Mouse (Mus musculus) fat pad, adult 2 months (tissue): ENCODE data around the gene Gphn.

Source experiments
- DNase-seq: peaks from one replicate; pipeline ENCODE4 v3.0.0-alpha.2; 2011; ENCODE audit warnings: low read depth, low spot score; ENCODE audit errors: extremely low read depth

The Gphn gene

DNA sequence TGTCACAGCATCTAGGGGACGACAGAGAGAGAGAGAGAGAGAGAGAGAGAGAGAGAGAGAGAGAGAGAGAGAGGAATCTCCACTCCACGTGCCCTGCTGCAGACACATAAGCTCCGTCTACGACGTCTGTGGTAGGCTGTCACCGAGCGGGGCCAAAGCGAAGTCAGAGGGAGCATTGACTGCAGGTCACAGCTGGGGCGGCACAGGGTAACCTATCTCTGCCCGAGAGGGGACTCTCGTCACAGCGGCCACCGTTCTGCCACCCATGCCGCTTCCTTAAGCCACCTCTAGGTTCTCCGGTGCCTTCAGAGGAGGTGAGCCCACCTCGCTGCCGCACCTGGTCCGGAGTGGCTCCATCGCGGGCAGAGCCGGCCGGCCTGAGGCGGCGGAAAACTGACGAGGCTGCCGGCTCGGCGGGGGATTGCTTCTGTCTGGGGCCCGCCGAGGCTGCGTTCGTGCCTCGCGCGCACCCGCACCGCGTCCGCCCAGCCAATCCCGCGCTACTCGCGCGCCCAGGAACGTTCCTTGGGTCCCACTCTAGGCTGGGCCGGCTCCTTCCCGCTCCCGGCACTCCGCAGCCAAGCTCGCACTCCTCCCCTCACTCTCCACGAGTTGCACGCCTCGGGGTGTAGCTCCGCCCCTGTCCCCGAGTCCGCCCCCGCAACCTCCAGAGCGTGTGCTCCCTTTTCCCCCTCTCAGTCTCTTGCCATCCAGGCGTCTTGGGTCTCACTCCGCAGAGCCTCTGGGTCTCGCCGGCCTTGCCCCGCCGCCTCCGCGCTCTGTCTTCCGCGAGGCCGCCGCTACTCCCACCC lies at the start of gene Gphn:
Gphn (plus strand) TSS at position 673 of the 812 bp plus-strand sequence.
- DNase-seq, result peak; percentile 36

DNA sequence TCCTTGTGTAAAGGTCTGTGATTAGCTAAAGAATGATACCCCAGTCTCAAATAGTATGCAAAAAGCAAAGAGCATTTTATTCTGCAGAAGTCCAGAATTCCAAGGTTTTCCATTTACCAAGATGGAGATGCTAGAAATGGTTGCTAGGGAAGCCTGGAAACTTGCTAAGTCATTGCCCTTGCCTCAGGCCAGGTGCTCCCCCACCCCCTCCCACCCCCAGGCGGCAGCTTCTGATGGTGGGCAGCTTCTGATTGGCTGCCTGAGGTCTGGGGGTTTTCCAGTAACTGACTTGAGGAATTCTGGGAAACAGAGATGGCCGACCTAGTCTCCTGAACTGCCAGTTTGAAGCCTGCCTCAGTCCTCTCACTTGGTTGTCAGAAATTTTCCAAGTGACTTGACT lies 44.7 kb upstream of the Gphn start:
- DNase-seq, result no peak

DNA sequence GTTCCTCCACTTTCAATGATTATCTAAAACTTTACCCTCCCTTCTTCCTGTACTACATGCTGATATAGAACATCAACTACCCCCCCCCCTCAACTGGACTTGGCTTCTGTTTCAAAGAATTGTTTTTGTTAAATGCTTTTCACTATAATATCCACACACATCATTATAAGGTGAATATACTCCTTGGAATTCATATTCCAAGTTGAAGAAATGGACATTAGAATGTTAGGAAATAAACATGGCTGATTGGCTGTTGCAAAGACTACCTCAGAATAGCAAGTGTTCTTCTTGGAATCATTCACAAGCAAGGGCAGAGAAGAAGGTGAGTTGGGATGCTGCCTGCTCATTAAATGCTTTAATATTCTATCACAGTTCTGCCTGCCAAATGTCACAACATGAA lies 32.2 kb upstream of the Gphn start, which contains the start of gene Gm6657:
Gm6657 (plus strand) TSS at position 301 of the 400 bp plus-strand sequence.
- DNase-seq, result no peak

GRCm38 (mm10) chr12:78195368-78195767 lies 30.8 kb upstream of the Gphn start:
- DNase-seq, result no peak

- DNase-seq, result no peak
Measured at GRCm38 (mm10) chr12:78203646-78204045, 22.5 kb upstream of the Gphn start.

DNA sequence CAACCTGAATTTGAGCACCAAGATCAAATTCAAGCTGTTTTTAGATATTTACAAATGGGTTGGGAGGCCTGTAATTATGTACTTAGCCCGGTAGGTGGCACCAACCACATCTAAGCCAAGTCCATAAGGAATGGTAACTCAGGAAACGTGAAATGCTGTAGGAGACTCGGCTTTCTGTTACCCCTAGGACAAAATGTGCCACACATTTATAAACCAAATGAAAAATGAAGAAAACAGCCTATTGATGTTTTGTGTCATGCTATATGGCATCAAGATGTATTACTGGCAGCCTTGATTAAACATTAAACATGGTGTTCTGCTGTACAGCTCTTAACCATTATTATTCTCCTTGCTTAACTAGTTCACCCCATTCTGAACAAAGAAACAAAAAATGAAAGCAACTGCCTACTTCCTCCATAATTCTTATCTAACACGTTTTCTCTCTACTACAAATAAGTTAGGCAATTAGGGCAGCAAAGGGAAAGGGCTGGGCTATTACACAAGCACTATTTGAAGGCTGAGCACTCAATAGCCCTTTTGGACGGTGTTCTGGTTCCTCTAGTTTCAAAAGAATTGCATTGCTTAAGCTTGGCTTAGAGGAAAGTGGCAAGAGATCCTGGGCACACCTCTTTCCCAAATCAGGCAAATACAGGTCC lies 20.1 kb upstream of the Gphn start:
- DNase-seq, result peak; percentile 97

DNA sequence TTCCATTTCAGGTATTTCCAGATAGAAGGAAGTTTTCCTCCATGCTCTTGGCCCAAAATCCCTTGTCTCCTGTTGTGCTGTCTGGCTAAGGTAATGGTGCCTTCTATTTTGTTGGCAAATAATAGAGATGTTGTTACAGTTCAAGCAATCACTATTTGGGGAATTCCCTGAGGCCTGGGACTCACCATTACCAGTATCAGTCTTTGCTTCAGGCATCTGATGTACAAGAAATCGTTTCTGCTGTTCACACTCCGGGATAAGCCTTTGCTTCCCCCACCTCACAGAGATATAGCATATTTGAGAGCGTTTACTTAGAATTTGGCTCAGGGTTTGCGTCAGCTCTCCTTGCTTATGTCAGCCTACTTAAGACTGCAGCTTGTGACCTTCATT lies 19.6 kb upstream of the Gphn start:
- DNase-seq, result no peak

- DNase-seq, result no peak
Measured at GRCm38 (mm10) chr12:78209856-78210255, 16.3 kb upstream of the Gphn start.

DNA sequence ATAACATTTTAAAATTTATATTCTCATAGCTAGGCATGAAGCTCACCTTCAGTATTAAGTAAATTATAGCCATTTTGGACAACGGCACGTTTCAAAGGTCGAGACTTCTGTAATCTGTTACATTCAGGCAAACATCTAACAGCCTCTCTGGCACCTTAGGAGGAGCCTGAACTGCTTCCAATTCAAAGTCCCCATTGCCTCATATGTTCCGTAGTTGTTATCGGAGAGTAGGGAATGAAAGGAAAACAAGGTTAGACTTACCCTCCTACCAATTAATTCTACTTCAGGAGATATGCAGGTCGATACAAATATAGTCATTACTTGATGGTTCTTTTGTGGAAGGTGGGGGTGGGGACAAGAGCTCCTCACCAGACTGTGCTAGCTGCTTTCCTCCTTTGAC lies 10.7 kb upstream of the Gphn start:
- DNase-seq, result no peak

DNA sequence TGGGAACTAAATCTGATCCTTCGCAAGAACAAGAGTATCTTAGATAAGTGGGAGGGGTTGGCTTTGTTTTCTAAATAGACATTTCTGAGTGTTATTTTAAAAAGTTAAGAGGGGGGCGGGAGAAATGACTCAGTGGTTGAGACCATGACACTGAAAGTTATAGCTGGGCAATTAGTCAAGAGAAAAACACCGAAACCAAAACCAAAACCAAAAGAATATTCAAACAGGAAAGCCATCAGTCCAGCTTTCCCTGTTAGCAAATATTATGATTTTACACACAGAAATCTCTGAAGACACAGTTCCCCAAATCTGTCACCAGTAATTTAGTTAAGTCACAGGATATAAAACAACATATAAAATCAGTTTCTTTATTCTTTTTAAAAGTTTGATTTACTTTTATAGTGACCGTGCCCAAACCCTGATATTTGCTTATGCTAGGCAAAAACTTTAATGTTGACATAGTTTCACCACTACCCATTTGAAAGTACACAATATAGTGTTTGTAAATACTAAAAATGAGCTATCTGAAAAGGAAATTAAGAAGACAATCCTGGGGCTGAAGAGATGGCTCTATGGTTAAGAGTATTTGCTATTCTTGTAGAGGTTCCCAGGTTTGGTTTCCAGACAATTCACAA lies 6.9 kb upstream of the Gphn start:
- DNase-seq, result no peak

GRCm38 (mm10) chr12:78226519-78226875 lies 318 bp downstream of the Gphn start:
- DNase-seq, result no peak

DNA sequence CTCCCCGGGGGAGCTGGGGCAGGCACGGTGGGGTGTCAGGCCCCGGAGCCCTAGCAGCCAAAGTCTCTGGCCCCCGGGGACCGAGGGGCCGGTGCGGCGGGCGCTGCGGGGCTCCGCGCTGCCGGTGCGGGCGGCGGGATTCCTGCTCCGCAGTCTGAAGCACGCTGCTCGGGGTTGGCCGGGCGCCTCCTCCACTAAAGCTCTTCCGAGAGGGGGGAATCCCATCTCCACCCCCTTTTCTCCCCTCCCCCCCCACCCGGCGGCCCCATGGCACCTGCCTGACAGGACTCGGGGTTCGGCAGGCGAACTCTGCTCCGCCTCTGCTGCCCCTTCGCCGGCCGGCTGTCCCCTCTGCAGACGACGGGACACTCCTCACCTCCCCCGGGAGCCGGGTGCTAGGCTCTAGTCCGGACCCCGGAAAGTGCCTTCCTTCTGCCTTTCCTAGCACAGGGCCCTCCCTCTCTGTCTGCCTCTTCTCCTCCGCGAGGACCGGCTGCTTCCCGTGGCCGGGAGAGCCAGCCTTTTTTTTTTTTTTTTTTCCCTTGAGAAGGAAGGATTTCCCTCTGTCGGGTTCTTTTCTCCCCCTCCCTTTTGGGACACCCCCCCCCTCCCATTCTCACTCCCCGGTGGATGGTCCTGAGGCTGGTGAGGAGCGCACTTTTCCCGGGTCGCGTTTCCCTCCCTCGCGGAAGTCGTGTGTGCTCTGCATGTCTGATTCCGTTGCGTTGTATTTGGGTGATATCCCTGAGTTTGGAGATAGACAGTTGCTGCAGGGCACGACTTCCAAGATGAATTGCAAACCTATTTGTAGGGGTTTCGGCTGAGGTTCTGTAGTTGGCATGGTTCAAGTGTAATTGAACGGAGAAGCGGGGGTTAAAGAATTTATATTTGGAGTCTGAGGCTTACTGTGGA lies 1.1 kb downstream of the Gphn start:
- no peak for DNase-seq

GRCm38 (mm10) chr12:78228139-78228538 lies 2.0 kb downstream of the Gphn start:
- no peak for DNase-seq

GRCm38 (mm10) chr12:78232560-78232959 lies 6.4 kb downstream of the Gphn start:
- no peak for DNase-seq

DNA sequence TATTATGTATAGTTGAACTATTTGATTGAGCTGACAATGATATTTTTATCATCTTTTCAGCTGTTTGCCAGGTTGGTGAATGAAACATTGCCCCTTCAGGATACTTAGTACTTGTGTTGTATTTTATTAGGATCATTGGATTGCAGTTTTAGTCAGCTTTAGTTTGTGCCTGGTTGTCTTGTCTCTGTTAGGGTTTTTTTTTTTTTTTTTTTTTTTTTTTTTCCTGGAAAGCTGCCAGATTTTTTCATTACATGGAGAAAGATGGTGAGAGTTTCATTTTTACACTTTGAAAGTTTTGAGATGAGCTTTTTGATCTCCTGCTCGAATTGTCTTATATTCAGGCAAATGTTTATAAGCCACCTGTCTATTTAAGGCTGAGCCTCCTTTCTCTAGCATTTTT lies 22.2 kb downstream of the Gphn start:
- no peak for DNase-seq

DNA sequence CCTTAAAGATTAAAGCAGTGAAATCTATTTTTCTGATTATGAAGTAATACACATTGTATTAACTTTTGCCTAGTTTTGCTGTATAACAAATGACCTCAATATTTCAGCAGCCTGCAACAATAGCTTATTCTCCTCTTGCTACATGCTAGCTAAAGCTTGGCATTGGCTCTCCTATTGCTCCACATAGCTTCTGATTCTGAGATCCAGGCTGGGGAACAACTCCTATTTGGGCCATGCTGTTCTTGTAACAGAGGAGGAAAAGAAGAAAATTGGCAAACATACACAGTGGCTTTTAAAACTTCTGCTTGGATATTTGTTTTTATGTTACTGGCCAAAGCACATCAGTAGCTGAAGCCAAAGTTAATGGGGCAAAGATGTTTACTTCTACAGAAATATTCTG lies 23.0 kb downstream of the Gphn start:
- DNase-seq, result peak; percentile 98

DNA sequence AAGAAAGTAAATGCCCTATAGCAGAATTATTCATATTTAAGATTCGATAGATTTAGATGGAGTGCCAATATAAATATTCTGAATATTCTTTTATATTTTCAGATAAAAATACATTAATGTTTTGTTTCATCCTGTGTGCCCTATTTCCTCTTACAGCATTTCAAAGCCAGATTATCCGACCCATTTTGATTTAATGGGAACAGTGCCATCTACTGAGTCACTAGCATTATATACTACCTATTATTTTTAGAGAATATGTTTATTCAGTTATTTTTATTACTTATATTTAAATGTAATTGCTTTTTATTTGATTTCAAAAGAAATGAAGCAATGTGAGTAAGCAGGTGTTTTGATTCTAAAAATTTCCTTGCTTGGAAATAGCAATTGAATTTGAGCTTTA lies 51.2 kb downstream of the Gphn start:
- no peak for DNase-seq

DNA sequence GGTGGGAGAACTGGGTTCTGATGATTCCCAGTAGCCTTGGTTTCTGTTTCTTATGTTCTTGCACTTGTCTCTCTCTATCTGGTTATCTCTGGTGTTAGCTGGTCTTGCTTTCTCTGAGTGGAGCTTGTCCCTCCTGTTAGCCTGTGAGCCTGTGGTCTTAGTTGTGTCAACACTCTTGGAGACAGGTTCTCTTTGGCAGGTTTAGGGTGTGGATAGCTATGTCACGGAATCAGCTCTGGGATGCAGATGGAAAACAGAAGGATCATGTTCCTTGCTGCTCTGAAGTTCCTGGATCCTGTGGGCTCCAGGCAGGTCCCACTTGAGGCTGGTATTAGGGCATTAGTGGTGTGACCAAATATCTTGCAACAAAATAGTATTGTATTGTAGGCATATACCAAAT lies 64.2 kb downstream of the Gphn start:
- DNase-seq, result no peak

GRCm38 (mm10) chr12:78298824-78299398 lies 72.7 kb downstream of the Gphn start:
- no peak for DNase-seq

- no peak for DNase-seq
Measured at GRCm38 (mm10) chr12:78315106-78315505, 88.9 kb downstream of the Gphn start.

- no peak for DNase-seq
Measured at GRCm38 (mm10) chr12:78327946-78328345, 101.8 kb downstream of the Gphn start.
